Mouse (Mus musculus): ENCODE results near the gene C1qtnf9.

DNA sequence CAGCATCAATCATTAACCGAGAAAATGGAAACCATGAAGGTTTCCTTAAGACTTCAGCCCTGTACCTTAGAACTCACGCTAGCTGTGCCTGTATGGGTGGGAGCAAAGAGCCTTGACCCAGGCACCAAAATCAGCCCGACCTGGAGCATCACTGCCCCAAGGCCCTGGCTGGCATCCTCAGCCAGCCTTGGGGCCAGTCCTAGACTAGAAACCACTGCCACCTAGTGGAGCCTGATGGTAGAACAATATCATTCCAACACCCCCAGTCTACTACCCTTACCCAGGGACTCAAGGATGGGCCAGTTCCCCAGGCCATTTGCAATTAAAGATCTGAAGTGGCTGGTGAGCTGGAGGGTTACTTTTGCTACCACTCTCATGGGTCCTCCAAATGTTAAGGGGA lies 22.2 kb downstream of the C1qtnf9 start:
- no peak for TF ChIP-seq E2F4 (IDR thresholded peaks at IDR 0.05; ENCODE audit: insufficient read depth)
- no peak for TF ChIP-seq SRF (IDR thresholded peaks at IDR 0.05; ENCODE audit: control insufficient read depth, insufficient read length, low read depth)
- no peak for TF ChIP-seq POLR2A (IDR thresholded peaks at IDR 0.05; ENCODE audit: insufficient read length, low read depth)
